Mouse (Mus musculus): ENCODE data around the gene 1600002K03Rik. TPM values are rescaled to one million over a fixed set of nuclear protein-coding genes. Genes with fewer than 3 reads are reported as not detected.

The 1600002K03Rik gene
- polyA plus RNA-seq, 1 experiment: 7.6 TPM

DNA sequence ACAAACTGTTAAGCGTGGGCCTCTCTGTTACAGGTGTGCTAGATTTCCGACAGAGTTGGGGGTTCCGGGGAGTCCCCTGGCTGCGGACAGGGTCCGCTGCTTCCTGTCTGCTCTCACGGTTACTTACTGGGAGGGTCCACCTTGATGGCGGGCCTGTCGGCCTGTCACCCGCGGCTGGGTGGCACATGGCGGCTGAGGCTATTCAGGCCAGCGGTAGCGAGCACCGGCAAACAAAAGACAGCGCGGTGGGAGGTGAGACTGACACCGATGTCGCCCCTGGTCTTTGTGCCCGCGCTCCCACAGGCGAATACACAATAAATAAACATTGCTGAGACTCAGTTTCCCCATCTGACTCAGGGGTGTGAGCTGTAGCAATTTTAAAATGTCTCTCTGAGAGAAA is 17.3 kb downstream of the 1600002K03Rik start:
- no peaks in the 10 kb centered on the region; the same call in 1 of the 2 replicates for H3K27me3 ChIP-seq (ENCODE audit: control insufficient read depth, insufficient read depth, low read length, poor library complexity, severe bottlenecking)
- TF ChIP-seq CTCF (IDR thresholded peaks at IDR 0.05; ENCODE audit: low read depth, low read length): no peak
- TF ChIP-seq POLR2A (IDR thresholded peaks at IDR 0.05; ENCODE audit: insufficient read depth, low read length): no peak
- TF ChIP-seq EP300 (IDR thresholded peaks at IDR 0.05; ENCODE audit: insufficient read depth, low read depth, low read length): no peak
- no peaks in the 10 kb centered on the region for H3K9me3 ChIP-seq (replicated peaks; ENCODE audit: control insufficient read depth, insufficient read depth, low read length, poor library complexity, severe bottlenecking)
- H3K9ac ChIP-seq (ENCODE audit: low read depth, poor library complexity, severe bottlenecking): no peak overlapping the region
- H3K4me1 ChIP-seq (ENCODE audit: control insufficient read depth, insufficient read depth, low read length): peaks cover 3% of the 10 kb centered on the region
- no peak overlapping the region for H3K27ac ChIP-seq (ENCODE audit: insufficient read depth, low read length)
- no peaks in the 10 kb centered on the region for H3K36me3 ChIP-seq (ENCODE audit: control insufficient read depth, insufficient read depth, low read length, poor library complexity, severe bottlenecking)
- peak overlapping the region; percentile 18 for H3K4me3 ChIP-seq (ENCODE audit: low read depth, low read length)

DNA sequence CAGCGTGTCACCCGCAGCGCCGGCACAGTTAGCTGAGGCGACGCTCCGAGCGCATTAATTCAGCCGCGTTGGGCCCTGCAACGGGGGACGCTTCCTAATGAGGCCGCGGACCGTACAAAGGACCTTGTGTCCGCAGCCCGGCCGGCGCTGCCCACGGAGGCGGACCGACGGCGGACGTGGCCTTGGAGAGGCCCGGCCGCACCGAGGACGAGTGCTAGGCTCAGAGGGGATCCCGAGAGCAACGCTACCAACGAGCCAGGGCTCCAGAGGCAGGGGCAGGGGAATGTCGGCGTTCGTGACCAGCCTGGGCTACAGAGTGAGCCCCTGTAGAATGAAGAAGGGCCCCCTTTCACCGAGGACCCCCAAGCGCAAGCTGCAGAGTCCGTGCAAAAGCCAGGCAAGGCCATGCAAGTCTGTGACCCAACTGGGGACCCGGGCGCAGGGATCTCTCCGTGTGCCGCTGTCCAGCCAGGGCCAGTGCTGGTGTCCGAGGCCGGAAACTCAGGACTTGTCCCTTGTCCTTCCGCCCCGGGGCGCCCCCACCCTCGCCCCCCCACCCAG is 17.8 kb downstream of the 1600002K03Rik start:
- no peaks in the 10 kb centered on the region for H3K9me3 ChIP-seq (replicated peaks; ENCODE audit: control insufficient read depth, insufficient read depth, low read length, poor library complexity, severe bottlenecking)
- no peak overlapping the region for H3K9ac ChIP-seq (ENCODE audit: low read depth, poor library complexity, severe bottlenecking)
- no peak for TF ChIP-seq POLR2A (IDR thresholded peaks at IDR 0.05; ENCODE audit: insufficient read depth, low read length)
- TF ChIP-seq EP300 (IDR thresholded peaks at IDR 0.05; ENCODE audit: insufficient read depth, low read depth, low read length): no peak
- H3K36me3 ChIP-seq (ENCODE audit: control insufficient read depth, insufficient read depth, low read length, poor library complexity, severe bottlenecking): no peaks in the 10 kb centered on the region
- no peak overlapping the region for H3K27ac ChIP-seq (ENCODE audit: insufficient read depth, low read length)
- H3K4me1 ChIP-seq (ENCODE audit: control insufficient read depth, insufficient read depth, low read length): peaks cover 2% of the 10 kb centered on the region
- no peaks in the 10 kb centered on the region; the same call in 1 of the 2 replicates for H3K27me3 ChIP-seq (ENCODE audit: control insufficient read depth, insufficient read depth, low read length, poor library complexity, severe bottlenecking)
- H3K4me3 ChIP-seq (ENCODE audit: low read depth, low read length): peak overlapping the region; percentile 18

DNA sequence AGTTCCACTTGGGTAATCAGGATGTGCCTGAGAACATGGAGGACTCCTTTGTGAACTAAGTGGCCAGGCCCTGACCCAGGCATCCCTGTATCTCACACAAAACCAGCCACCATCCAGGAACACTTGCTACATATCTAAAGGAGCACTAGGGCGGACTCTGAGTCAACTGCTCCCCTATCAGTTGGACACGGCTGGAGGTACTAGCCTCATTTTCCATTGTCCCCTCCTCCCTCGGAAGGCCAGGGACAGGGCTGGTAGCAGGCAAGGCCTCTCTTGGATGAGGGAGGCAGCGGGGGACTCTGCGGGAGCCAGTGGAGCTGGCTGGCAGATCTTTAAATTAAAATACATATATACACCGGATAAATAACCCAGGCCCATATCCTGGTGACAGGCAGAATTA is 21.2 kb downstream of the 1600002K03Rik start:
- no peak overlapping the region for H3K4me3 ChIP-seq (ENCODE audit: low read depth, low read length)
- no peaks in the 10 kb centered on the region; the same call in 1 of the 2 replicates for H3K27me3 ChIP-seq (ENCODE audit: control insufficient read depth, insufficient read depth, low read length, poor library complexity, severe bottlenecking)
- TF ChIP-seq CTCF (IDR thresholded peaks at IDR 0.05; ENCODE audit: low read depth, low read length) (no peak), POLR2A (IDR thresholded peaks at IDR 0.05; ENCODE audit: insufficient read depth, low read length) (no peak), EP300 (IDR thresholded peaks at IDR 0.05; ENCODE audit: insufficient read depth, low read depth, low read length) (no peak)
- H3K9ac ChIP-seq (ENCODE audit: low read depth, poor library complexity, severe bottlenecking): no peak overlapping the region
- no peaks in the 10 kb centered on the region for H3K36me3 ChIP-seq (ENCODE audit: control insufficient read depth, insufficient read depth, low read length, poor library complexity, severe bottlenecking)
- no peaks in the 10 kb centered on the region for H3K4me1 ChIP-seq (ENCODE audit: control insufficient read depth, insufficient read depth, low read length)
- no peak overlapping the region for H3K27ac ChIP-seq (ENCODE audit: insufficient read depth, low read length)
- no peaks in the 10 kb centered on the region for H3K9me3 ChIP-seq (replicated peaks; ENCODE audit: control insufficient read depth, insufficient read depth, low read length, poor library complexity, severe bottlenecking)

DNA sequence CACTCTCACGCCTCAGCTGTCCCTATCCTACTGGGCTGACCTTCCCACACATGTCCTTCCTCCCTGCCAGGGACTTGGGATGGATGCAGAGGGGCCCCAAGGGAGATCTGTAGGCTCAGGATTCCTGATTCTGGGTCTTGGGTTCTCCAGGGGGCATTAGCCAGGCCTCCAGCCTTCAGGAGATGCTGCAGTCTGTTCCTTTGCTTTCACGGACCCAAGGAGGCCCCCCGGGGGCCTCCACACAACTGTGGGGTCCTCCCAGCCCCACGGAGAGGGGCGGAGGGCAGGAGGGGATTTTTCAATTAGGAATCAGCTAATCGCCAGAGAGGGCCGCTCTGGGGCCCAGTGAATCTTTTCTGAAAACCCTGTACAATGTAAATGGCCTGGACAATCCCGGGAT is 21.7 kb downstream of the 1600002K03Rik start:
- H3K4me1 ChIP-seq (ENCODE audit: control insufficient read depth, insufficient read depth, low read length): no peaks in the 10 kb centered on the region
- H3K36me3 ChIP-seq (ENCODE audit: control insufficient read depth, insufficient read depth, low read length, poor library complexity, severe bottlenecking): no peaks in the 10 kb centered on the region
- H3K27me3 ChIP-seq (ENCODE audit: control insufficient read depth, insufficient read depth, low read length, poor library complexity, severe bottlenecking): no peaks in the 10 kb centered on the region; the same call in 1 of the 2 replicates
- no peak overlapping the region for H3K27ac ChIP-seq (ENCODE audit: insufficient read depth, low read length)
- TF ChIP-seq CTCF (IDR thresholded peaks at IDR 0.05; ENCODE audit: low read depth, low read length): no peak
- TF ChIP-seq EP300 (IDR thresholded peaks at IDR 0.05; ENCODE audit: insufficient read depth, low read depth, low read length): no peak
- no peak for TF ChIP-seq POLR2A (IDR thresholded peaks at IDR 0.05; ENCODE audit: insufficient read depth, low read length)
- H3K9me3 ChIP-seq (replicated peaks; ENCODE audit: control insufficient read depth, insufficient read depth, low read length, poor library complexity, severe bottlenecking): no peaks in the 10 kb centered on the region
- no peak overlapping the region for H3K4me3 ChIP-seq (ENCODE audit: low read depth, low read length)
- no peak overlapping the region for H3K9ac ChIP-seq (ENCODE audit: low read depth, poor library complexity, severe bottlenecking)

DNA sequence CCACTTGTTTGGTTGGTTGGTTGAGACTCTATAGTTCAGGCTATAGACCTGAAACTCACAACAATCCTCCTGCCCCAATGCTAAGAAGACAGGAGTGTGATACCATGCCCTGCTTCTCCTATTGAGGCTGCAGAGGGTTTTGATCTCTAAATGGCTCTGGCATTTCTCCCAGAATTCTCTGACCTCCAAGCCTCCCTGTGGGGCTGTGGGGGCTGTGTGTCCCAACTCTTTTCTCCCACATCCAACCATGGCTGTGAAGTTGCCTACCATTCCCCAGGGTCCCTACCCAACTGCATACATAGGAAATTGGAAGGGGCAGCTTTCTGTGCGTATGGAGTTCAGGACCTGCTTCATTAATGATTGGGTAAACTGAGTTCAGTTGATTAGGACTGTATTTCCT is 23.4 kb downstream of the 1600002K03Rik start:
- H3K4me3 ChIP-seq (ENCODE audit: low read depth, low read length): no peak overlapping the region
- H3K4me1 ChIP-seq (ENCODE audit: control insufficient read depth, insufficient read depth, low read length): no peaks in the 10 kb centered on the region
- no peak overlapping the region for H3K27ac ChIP-seq (ENCODE audit: insufficient read depth, low read length)
- no peak for TF ChIP-seq CTCF (IDR thresholded peaks at IDR 0.05; ENCODE audit: low read depth, low read length)
- no peaks in the 10 kb centered on the region for H3K9me3 ChIP-seq (replicated peaks; ENCODE audit: control insufficient read depth, insufficient read depth, low read length, poor library complexity, severe bottlenecking)
- no peaks in the 10 kb centered on the region for H3K27me3 ChIP-seq (ENCODE audit: control insufficient read depth, insufficient read depth, low read length, poor library complexity, severe bottlenecking)
- H3K36me3 ChIP-seq (ENCODE audit: control insufficient read depth, insufficient read depth, low read length, poor library complexity, severe bottlenecking): no peaks in the 10 kb centered on the region
- H3K9ac ChIP-seq (ENCODE audit: low read depth, poor library complexity, severe bottlenecking): no peak overlapping the region

DNA sequence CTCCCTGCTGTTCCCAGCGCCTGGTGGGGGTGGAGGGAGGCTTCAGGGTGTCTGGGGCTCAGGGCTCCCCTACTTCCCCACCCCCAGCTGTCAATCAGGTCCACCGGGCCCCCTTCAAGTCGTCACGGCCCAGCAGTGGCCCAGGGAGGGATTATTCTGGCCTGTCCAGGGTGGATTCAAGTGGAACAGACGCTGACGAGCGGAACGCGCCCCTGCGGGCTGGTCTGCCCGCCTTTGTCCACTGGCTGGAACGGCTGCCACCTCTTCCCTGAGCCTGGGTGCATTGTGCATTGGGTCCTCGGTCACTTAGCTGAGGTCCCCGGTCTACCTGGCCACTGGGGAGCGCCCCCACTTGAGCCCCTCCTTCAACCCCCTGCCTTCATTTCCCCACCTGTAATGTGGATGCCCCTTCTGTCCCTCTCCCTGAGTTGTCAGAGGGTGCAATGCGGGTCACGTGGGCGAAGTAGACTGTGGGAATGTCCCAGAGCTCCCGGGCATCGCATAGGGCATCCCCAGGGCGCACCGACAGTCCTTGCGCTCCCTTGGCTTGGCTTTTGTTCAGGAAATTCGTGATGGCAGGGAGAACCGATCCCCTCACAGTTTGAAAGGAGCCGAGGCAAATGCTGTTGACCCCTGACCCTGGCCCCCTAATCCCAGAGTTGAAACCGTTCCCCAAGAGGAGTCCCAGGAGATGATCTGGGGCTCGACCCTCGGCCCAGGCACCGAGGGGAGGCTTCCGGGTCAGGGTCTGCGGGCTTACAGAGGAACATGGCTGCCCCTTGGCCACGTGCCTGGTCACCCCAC is 24.2 kb downstream of the 1600002K03Rik start:
- Histone ChIP-seq H3K4me1 (ENCODE audit: control insufficient read depth, insufficient read depth, low read length) (no peaks in the 10 kb centered on the region), H3K9ac (ENCODE audit: low read depth, poor library complexity, severe bottlenecking) (no peak overlapping the region), H3K9me3 (replicated peaks; ENCODE audit: control insufficient read depth, insufficient read depth, low read length, poor library complexity, severe bottlenecking) (no peaks in the 10 kb centered on the region), H3K36me3 (ENCODE audit: control insufficient read depth, insufficient read depth, low read length, poor library complexity, severe bottlenecking) (no peaks in the 10 kb centered on the region), H3K27me3 (ENCODE audit: control insufficient read depth, insufficient read depth, low read length, poor library complexity, severe bottlenecking) (no peaks in the 10 kb centered on the region), H3K27ac (ENCODE audit: insufficient read depth, low read length) (no peak overlapping the region), H3K4me3 (ENCODE audit: low read depth, low read length) (no peak overlapping the region)
- no peak for TF ChIP-seq POLR2A (IDR thresholded peaks at IDR 0.05; ENCODE audit: insufficient read depth, low read length)
- TF ChIP-seq EP300 (IDR thresholded peaks at IDR 0.05; ENCODE audit: insufficient read depth, low read depth, low read length): no peak
- TF ChIP-seq CTCF (IDR thresholded peaks at IDR 0.05; ENCODE audit: low read depth, low read length): no peak

Measured in ES-Bruce4 (cell line).